Comparison of ENCODE assay signal across 16 mouse cellular contexts in genomic region chrX:11190851-11191250, GRCm38 (mm10).
"Had no signal": no experiment of that assay in that cellular context is flagged by ENCODE, and none has a peak within 500 bp of the region (broad histone marks: within the 10 kb centered on the region; RNA-seq: fewer than 3 reads in every experiment).

No protein-coding gene starts in this region.

- DNase-seq: retina, postnatal 1 day; right cerebral cortex, adult 18-20 months; right cerebral cortex, postnatal 14 days; right cerebral cortex, postnatal 25 days; right cerebral cortex, postnatal 4 days; spleen, adult 18-20 months; thymus, adult 18-20 months; thymus, adult 2 months; thymus, postnatal 14 days; thymus, postnatal 25 days; thymus, postnatal 36 days; thymus, postnatal 4 days had no signal

- H3K27ac ChIP-seq: neural tube, embryonic 13.5 days; neural tube, embryonic 15.5 days; stomach, embryonic 15.5 days; stomach, postnatal 0 days had no signal

- H3K4me3 ChIP-seq: neural tube, embryonic 13.5 days; neural tube, embryonic 15.5 days; stomach, embryonic 15.5 days had no signal
